ENCODE assay signal across 9 mouse cellular contexts in genomic region chr2:29493396-29494031, GRCm38 (mm10).
DNase-seq lines count a peak whose midpoint lies in the region; ATAC-seq lines count a peak whose summit lies in the region.
"Had no signal": no experiment of that assay in that cellular context is flagged by ENCODE, and none has a peak within 500 bp of the region (broad histone marks: within the 10 kb centered on the region; RNA-seq: fewer than 3 reads in every experiment).

No protein-coding gene starts in this region.

- peak; percentile 49 for DNase-seq in R1 (ENCODE audit: low read depth, low spot score)
- peak; percentile 51 to 57 for DNase-seq in adrenal gland, postnatal 36 days
- DNase-seq in lung, postnatal 10 days = no peak
- DNase-seq in thymus, postnatal 36 days = no peak

- H3K9ac ChIP-seq in heart, embryonic 11.5 days (ENCODE audit: low read depth, low read length) = no peak overlapping the region
- H3K9ac ChIP-seq in kidney, embryonic 16.5 days (replicated peaks; ENCODE audit: low read length) = no peak overlapping the region

- no peaks in the 10 kb centered on the region for H3K27me3 ChIP-seq in heart, embryonic 11.5 days (ENCODE audit: control insufficient read depth, insufficient read depth, low read length)
- no peaks in the 10 kb centered on the region for H3K27me3 ChIP-seq in kidney, embryonic 16.5 days (ENCODE audit: insufficient read depth, low read length)

- H3K27ac ChIP-seq in heart, embryonic 11.5 days (ENCODE audit: low read depth, low read length) = peak overlapping the region; percentile 10; the same call in 1 of the 2 replicates
- H3K27ac ChIP-seq in kidney, embryonic 16.5 days (ENCODE audit: low read length) = no peak overlapping the region
- H3K27ac ChIP-seq: macrophage had no signal

- ATAC-seq in heart, embryonic 11.5 days (replicated peaks; ENCODE audit: insufficient number of reproducible peaks, low FRiP score, low TSS enrichment) = no peak
- 0 out of 2 replicates have a peak, but pooled peaks have one; percentile 24 for ATAC-seq in kidney, embryonic 16.5 days (ENCODE audit: low FRiP score, low TSS enrichment)
- ATAC-seq in erythroblast, adult 5-6 weeks (replicated peaks; ENCODE audit: low FRiP score, poor library complexity, severe bottlenecking) = no peak
- no peak for ATAC-seq in megakaryocyte-erythroid progenitor cell, adult 5-6 weeks (replicated peaks; ENCODE audit: low FRiP score, low TSS enrichment, poor library complexity, severe bottlenecking)

- no peaks in the 10 kb centered on the region for H3K9me3 ChIP-seq in heart, embryonic 11.5 days (replicated peaks; ENCODE audit: control insufficient read depth, low read length)
- H3K9me3 ChIP-seq in kidney, embryonic 16.5 days (ENCODE audit: low read length) = no peaks in the 10 kb centered on the region

- H3K4me2 ChIP-seq in heart, embryonic 11.5 days = no peak overlapping the region
- H3K4me2 ChIP-seq in kidney, embryonic 16.5 days (replicated peaks; ENCODE audit: low read depth, low read length) = no peak overlapping the region

- H3K36me3 ChIP-seq in heart, embryonic 11.5 days (ENCODE audit: control insufficient read depth, insufficient read depth, low read length) = no peaks in the 10 kb centered on the region
- no peaks in the 10 kb centered on the region for H3K36me3 ChIP-seq in kidney, embryonic 16.5 days (ENCODE audit: insufficient read depth, low read length)

- no peak overlapping the region for H3K4me3 ChIP-seq in heart, embryonic 11.5 days (ENCODE audit: low read depth, low read length)
- H3K4me3 ChIP-seq in kidney, embryonic 16.5 days (ENCODE audit: low read length) = no peak overlapping the region

- H3K4me1 ChIP-seq in heart, embryonic 11.5 days (ENCODE audit: control insufficient read depth, insufficient read depth, low read length) = peaks cover 15% of the 10 kb centered on the region
- H3K4me1 ChIP-seq in kidney, embryonic 16.5 days (ENCODE audit: insufficient read depth, low read length) = peaks cover 22% of the 10 kb centered on the region

- WGBS in heart, embryonic 11.5 days (ENCODE audit: insufficient replicate concordance) = 37% methylated on average over 9 of the region's 9 CpGs
- 34% methylated on average over 9 of the region's 9 CpGs for WGBS in kidney, embryonic 16.5 days

Comparison
In these comparisons a context has a peak if more than half of its experiments do, and no peak if none do; other contexts are left out.
1. DNase-seq: peak in R1 (single experiment) and adrenal gland, postnatal 36 days (2 of 2); none in lung, postnatal 10 days (single experiment) and thymus, postnatal 36 days (0 of 2).